Mouse (Mus musculus) forebrain, postnatal 0 days (tissue): ENCODE measurements at regions not wholly inside any gene's neighbourhood (a gene's known extent, or its start where the extent isn't known, plus 50 kb on each side); places are given as distances from the start of the nearest gene placed in this dataset.

Experiments
- ATAC-seq: fragments of 200-750 bp; cut with Nextera tagmentation; 2 replicates; pipeline ENCODE4 v1.8.0; 2017; ENCODE audit warnings: mild to moderate bottlenecking, moderate library complexity
- DNase-seq: peaks from one replicate; pipeline ENCODE4 v3.0.0-alpha.2; 2015
- H3K27ac ChIP-seq: fragments of 300-500 bp; sonication (generic); 2 replicates; pipeline ENCODE4 v1.5.1; 2014; ENCODE audit warnings: low read depth, mild to moderate bottlenecking, antibody characterized with exemption, low read length, moderate library complexity, mixed read lengths
- H3K27me3 ChIP-seq: fragments of 300-500 bp; sonication (generic); 2 replicates; pipeline ENCODE4 v1.6.1; 2014; ENCODE audit warnings: mild to moderate bottlenecking, low read length, mixed read lengths; ENCODE audit not compliant: insufficient read depth
- H3K36me3 ChIP-seq: fragments of 300-500 bp; sonication (generic); 2 replicates; pipeline ENCODE4 v1.6.1; 2014; ENCODE audit warnings: mild to moderate bottlenecking, moderate library complexity; ENCODE audit not compliant: insufficient read depth
- H3K4me1 ChIP-seq: fragments of 300-500 bp; sonication (generic); 2 replicates; pipeline ENCODE4 v1.6.1; 2014; ENCODE audit warnings: antibody characterized with exemption; ENCODE audit not compliant: insufficient read depth
- H3K4me2 ChIP-seq: fragments of 300-500 bp; sonication (generic); 2 replicates; pipeline ENCODE4 v1.6.1; 2014; ENCODE audit warnings: low read depth, mild to moderate bottlenecking, moderate library complexity
- H3K4me3 ChIP-seq: fragments of 300-500 bp; sonication (generic); 2 replicates; pipeline ENCODE4 v1.5.1; 2014; ENCODE audit warnings: low read depth, low read length, mixed read lengths
- H3K9ac ChIP-seq: fragments of 300-500 bp; sonication (generic); 2 replicates; pipeline ENCODE4 v1.6.1; 2014; ENCODE audit warnings: mild to moderate bottlenecking
- H3K9me3 ChIP-seq: fragments of 300-500 bp; sonication (generic); 2 replicates; pipeline ENCODE4 v1.6.1; 2016; ENCODE audit warnings: low read length
- CTCF ChIP-seq: sonication (generic); IDR thresholded peaks from 2 replicates; pipeline ENCODE4 v1.5.1; 2016; ENCODE audit warnings: antibody characterized with exemption, control low read depth, low read depth
- WGBS: fragments of 180-500 bp; shearing (Covaris S2); extraction: QIAGEN DNeasy Blood & Tissue Kit; methylation state at CpG from one replicate; pipeline ENCODE4 v1.1.7; 2014; 5-methylcytosine and 5-hydroxymethylcytosine counted together

DNA sequence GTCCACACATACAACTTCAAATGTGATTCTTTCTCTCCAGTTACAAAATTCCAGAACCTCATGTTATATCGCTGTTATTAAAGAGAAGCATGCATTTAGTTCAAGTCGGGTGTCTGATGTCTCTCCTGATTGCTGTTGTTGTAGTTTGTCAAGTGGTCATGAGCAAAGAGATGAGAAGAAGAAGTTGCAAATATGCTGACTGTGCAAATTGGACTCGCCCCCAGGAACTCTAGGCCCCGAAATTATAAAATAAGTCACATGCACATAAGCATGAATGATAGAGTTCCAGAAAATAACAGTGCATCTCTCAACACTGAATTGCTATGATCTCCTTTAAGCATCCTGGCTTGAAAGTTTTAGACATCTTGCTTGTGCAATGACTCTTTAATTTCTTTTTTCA is 53.3 kb downstream of the Kif2b start:
- 92% methylated on average over 4 of the region's 4 CpGs for WGBS

DNA sequence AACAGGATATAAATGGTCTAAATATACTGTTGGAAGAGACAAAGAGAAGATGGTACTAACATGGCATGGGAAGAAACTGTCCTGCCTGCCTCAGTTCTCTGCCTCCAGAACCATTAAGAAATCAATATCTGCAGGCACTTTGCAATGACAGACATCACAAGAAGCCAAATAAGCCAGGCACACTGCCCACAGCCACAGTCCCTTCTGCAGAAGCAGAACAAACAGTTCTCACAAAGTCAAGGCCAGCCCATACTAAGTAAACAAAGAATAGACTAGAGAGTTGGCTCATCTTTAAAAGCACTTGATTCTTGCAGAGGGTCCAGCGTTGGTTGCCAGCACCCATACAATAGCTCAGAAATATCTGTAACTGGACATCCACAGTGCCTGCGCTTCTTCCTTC is 98.1 kb downstream of the Kif2b start:
- Histone ChIP-seq H3K9me3 (no peaks in the 10 kb centered on the region), H3K4me3 (no peak overlapping the region), H3K4me2 (no peak overlapping the region), H3K27me3 (no peaks in the 10 kb centered on the region), H3K9ac (no peak overlapping the region), H3K36me3 (no peaks in the 10 kb centered on the region), H3K4me1 (no peaks in the 10 kb centered on the region), H3K27ac (no peak overlapping the region)
- 84% methylated on average over 2 of the region's 2 CpGs for WGBS
- no peak for DNase-seq
- no peak for ATAC-seq
- TF ChIP-seq CTCF = no peak

More for the DNA sequence above, 53.3 kb downstream of the Kif2b start:
- Histone ChIP-seq H3K27ac (no peak overlapping the region), H3K4me1 (no peaks in the 10 kb centered on the region), H3K9me3 (no peaks in the 10 kb centered on the region), H3K9ac (no peak overlapping the region), H3K36me3 (no peaks in the 10 kb centered on the region), H3K4me2 (no peak overlapping the region), H3K27me3 (no peaks in the 10 kb centered on the region), H3K4me3 (no peak overlapping the region)
- no peak for ATAC-seq
- TF ChIP-seq CTCF = no peak
- no peak for DNase-seq

DNA sequence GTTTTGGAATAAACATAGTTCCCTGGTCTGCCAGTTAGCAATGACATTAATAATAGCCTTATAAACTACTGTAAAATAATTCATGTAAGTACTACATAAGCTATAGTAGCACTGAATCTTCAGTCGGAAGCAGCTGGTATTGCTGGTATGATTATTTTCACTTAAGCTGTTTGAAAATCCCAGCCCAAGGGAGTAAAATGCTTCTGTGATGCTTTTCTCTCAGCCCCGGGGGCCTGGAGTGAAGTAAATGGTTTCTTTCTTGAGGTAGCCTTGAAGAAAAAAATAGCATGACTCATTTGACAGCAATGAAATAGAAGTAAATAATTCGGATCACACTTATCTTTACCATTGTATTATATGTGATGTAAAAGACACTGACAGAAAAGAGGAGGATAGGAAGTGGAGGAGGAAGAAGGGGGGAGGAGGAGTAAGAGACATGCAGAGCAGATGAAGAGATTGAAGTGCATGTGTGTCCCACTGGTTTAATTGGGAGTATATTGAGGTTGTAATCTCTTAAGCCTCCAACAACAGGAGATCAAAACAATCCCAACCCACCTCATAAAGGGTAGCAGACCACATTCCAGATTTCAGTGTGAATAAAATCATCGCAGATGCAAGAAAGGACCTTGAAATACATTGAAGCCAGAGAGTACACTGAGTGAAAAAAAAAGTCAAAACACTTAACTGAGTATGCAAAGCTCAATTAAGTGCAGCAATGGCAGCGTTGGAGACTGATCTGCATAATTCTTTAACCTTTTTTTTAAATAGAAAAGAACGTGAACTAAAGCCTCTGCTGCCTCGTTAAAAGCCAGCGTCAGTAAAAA is 113.6 kb downstream of the Kif2b start:
- Histone ChIP-seq H3K4me2 (no peak overlapping the region), H3K27ac (no peak overlapping the region), H3K27me3 (no peaks in the 10 kb centered on the region), H3K4me1 (no peaks in the 10 kb centered on the region), H3K9ac (no peak overlapping the region), H3K4me3 (no peak overlapping the region), H3K36me3 (no peaks in the 10 kb centered on the region), H3K9me3 (no peaks in the 10 kb centered on the region)
- no peak for DNase-seq
- no peak for TF ChIP-seq CTCF
- WGBS = 7% methylated on average over 8 of the region's 8 CpGs
- ATAC-seq = no peak

DNA sequence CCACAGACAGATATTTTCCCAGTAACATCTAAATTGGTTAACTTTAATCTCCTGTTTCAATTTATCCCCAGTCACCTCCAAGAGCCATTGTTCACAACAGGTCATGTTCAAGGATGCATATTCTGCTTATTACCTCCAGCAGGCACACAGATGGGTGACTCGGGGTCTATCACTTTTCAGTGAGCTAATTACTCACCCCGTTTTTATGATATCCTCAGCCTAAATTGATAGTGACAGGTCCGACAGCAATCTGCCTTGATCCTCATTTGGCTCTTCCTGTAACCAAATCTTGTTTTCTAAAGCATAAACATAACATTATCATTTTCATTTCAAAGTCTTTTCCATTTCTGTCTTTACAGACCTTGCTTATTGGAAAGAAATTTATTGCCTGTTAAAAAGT is 115.4 kb downstream of the Kif2b start:
- Histone ChIP-seq H3K4me1 (no peaks in the 10 kb centered on the region), H3K4me3 (no peak overlapping the region), H3K27me3 (no peaks in the 10 kb centered on the region), H3K4me2 (no peak overlapping the region), H3K9me3 (no peaks in the 10 kb centered on the region), H3K9ac (no peak overlapping the region), H3K36me3 (no peaks in the 10 kb centered on the region), H3K27ac (no peak overlapping the region)
- WGBS = 41% methylated on average over 3 of the region's 3 CpGs
- no peak for TF ChIP-seq CTCF
- ATAC-seq (no peak), DNase-seq (no peak)

DNA sequence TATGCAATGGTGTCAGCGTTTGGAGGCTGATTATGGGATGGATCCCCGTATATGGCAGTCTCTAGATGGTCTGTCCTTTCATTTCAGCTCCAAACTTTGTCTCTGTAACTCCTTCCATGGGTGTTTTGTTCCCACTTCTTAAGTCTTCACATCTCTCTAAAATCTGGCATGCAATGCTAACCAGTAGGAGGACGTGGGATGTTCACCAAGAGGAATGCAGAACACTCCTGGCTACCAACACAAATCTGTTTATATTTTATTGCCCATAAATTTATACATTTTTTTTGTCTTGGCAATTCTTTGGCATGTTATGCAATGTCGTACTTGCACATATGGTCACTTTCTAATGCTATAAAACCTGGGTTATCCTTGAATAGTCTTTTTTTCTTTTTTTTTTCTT is 135.0 kb downstream of the Kif2b start:
- Histone ChIP-seq H3K9ac (no peak overlapping the region), H3K9me3 (no peaks in the 10 kb centered on the region), H3K4me2 (no peak overlapping the region), H3K27me3 (no peaks in the 10 kb centered on the region), H3K27ac (no peak overlapping the region), H3K36me3 (no peaks in the 10 kb centered on the region), H3K4me1 (no peaks in the 10 kb centered on the region), H3K4me3 (no peak overlapping the region)
- 81% methylated on average over 4 of the region's 4 CpGs for WGBS
- ATAC-seq (no peak), DNase-seq (no peak)
- TF ChIP-seq CTCF = no peak

DNA sequence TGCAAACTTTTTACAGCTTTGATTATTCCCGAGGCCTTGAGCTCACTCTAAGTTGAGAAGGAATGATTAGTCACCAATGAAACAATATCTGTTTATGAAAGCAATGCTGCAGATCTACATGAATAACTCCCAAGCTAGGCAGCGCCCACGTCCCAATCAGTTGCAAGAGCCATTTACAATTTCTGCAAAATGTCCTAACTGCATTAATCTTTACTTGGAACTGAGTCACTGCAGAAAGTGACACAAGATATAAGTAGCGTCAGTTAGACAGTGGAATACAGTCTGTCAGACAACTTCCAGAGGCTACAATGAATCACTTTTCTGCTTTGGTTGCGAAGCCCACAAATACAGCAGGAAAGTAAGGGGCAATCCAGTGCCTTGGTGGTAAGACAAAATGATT is 145.2 kb downstream of the Kif2b start:
- H3K4me2 ChIP-seq = no peak overlapping the region
- ATAC-seq (no peak), DNase-seq (no peak)
- H3K27me3 ChIP-seq = no peaks in the 10 kb centered on the region
- H3K9ac ChIP-seq = no peak overlapping the region
- no peak overlapping the region for H3K4me3 ChIP-seq
- no peaks in the 10 kb centered on the region for H3K36me3 ChIP-seq
- no peaks in the 10 kb centered on the region for H3K4me1 ChIP-seq
- WGBS = 88% methylated on average over 5 of the region's 5 CpGs
- H3K9me3 ChIP-seq = no peaks in the 10 kb centered on the region
- TF ChIP-seq CTCF = no peak
- H3K27ac ChIP-seq = no peak overlapping the region

DNA sequence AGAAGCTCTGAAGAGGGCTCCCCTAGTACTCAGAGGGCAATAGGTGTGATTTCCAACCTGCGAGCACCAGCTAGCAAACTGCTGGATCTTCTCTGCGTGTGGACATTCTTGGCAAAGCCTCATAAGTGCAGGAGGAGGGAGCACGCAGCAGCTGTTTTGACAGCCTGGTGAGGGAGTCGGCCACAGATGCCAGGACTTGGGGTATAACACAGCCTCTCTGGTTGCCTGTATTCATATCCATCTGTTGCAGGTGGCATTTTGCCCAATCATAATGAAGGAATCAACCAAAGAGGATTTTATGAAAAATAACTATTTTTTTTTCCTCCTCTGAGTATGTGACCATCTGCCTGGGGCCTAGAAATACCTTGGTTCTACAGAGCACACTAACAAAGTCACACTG is 150.6 kb downstream of the Kif2b start:
- Histone ChIP-seq H3K4me2 (no peak overlapping the region), H3K27me3 (no peaks in the 10 kb centered on the region), H3K4me3 (no peak overlapping the region), H3K4me1 (no peaks in the 10 kb centered on the region; the same call in 1 of the 2 replicates), H3K9ac (no peak overlapping the region), H3K36me3 (no peaks in the 10 kb centered on the region), H3K9me3 (no peaks in the 10 kb centered on the region), H3K27ac (no peak overlapping the region)
- WGBS = 33% methylated on average over 4 of the region's 4 CpGs
- peak; percentile 87 for DNase-seq
- peak; percentile 88 for ATAC-seq
- no peak for TF ChIP-seq CTCF
